Mouse (Mus musculus): ENCODE data around the gene Coro2a. TPM values are rescaled to one million over a fixed set of nuclear protein-coding genes. Genes with fewer than 3 reads are reported as not detected.
"Not testable (repeated sequence)": the region's sequence is repeated elsewhere in the genome, so short reads cannot be mapped to it uniquely, and the experiment has no call there.

Gene Coro2a
- polyA plus RNA-seq (2016; fragmentation: Nextera tagmentation; extraction: Ambion mirVana) = 1.7 and 2.8 TPM in 2 replicates

- Histone ChIP-seq H3K4me2 (peak within 1 kb of the TSS; percentile 93), H3K4me1 (peaks cover 4% of the 10 kb centered on the region; the same call in 1 of the 2 replicates), H3K36me3 (replicated peaks) (no peaks in the 10 kb centered on the region), H3K27ac (no peak within 1 kb of the TSS), H3K9ac (peak within 1 kb of the TSS; percentile 71), H3K9me3 (no peaks in the 10 kb centered on the region), H3K4me3 (replicated peaks) (peak within 1 kb of the TSS; percentile 59), H3K27me3 (peaks cover 67% of the 10 kb centered on the region)
- peak; percentile 73 for ATAC-seq (ENCODE audit: low FRiP score)
- WGBS = under 1% methylated on average over 62 of the region's 66 CpGs
Observed at GRCm38 (mm10) chr4:46601844-46602423, at the start of gene Coro2a. Gene Coro2a (minus strand): TSS chr4:46602202.

GRCm38 (mm10) chr4:46650086-46650753, 48.2 kb upstream of the Coro2a start, which contains the start of gene Tbc1d2:
Gene Tbc1d2 (minus strand): TSS chr4:46650209.
- under 1% methylated on average over 67 of the region's 69 CpGs for WGBS

GRCm38 (mm10) chr4:46649161-46649560, 47.2 kb upstream of the Coro2a start:
- Histone ChIP-seq H3K27me3 (peaks cover 49% of the 10 kb centered on the region), H3K4me3 (replicated peaks) (peak overlapping the region; percentile 73), H3K27ac (no peak overlapping the region), H3K9me3 (no peaks in the 10 kb centered on the region), H3K9ac (peak overlapping the region; percentile 62; the same call in 1 of the 2 replicates), H3K36me3 (replicated peaks) (no peaks in the 10 kb centered on the region), H3K4me2 (peak overlapping the region; percentile 94), H3K4me1 (peaks cover 12% of the 10 kb centered on the region; the same call in 1 of the 2 replicates)
- ATAC-seq (ENCODE audit: low FRiP score) = no peak
- WGBS = 68% methylated on average over 4 of the region's 4 CpGs

More at GRCm38 (mm10) chr4:46650086-46650753, 48.2 kb upstream of the Coro2a start, which contains the start of gene Tbc1d2:
- Histone ChIP-seq H3K27ac (peak within 1 kb of the TSS; percentile 70; the same call in 1 of the 2 replicates), H3K9ac (peak within 1 kb of the TSS; percentile 62), H3K4me3 (replicated peaks) (peak within 1 kb of the TSS; percentile 73), H3K36me3 (replicated peaks) (no peaks in the 10 kb centered on the region), H3K9me3 (no peaks in the 10 kb centered on the region), H3K4me2 (peak within 1 kb of the TSS; percentile 94), H3K4me1 (peaks cover 12% of the 10 kb centered on the region; the same call in 1 of the 2 replicates), H3K27me3 (peaks cover 49% of the 10 kb centered on the region)
- peak; percentile 97 for ATAC-seq (ENCODE audit: low FRiP score)

- H3K4me1 ChIP-seq = peaks cover 5% of the 10 kb centered on the region; the same call in 1 of the 2 replicates
- H3K9ac ChIP-seq = no peak overlapping the region
- H3K36me3 ChIP-seq (replicated peaks) = no peaks in the 10 kb centered on the region
- H3K9me3 ChIP-seq = no peaks in the 10 kb centered on the region
- no peak overlapping the region for H3K4me3 ChIP-seq (replicated peaks)
- no peak overlapping the region for H3K4me2 ChIP-seq
- ATAC-seq (ENCODE audit: low FRiP score) = no peak
- H3K27ac ChIP-seq = no peak overlapping the region
- WGBS = 89% methylated on average over 8 of the region's 8 CpGs
- H3K27me3 ChIP-seq = peaks cover 13% of the 10 kb centered on the region
Observed at GRCm38 (mm10) chr4:46643676-46644112, 41.7 kb upstream of the Coro2a start.

DNA sequence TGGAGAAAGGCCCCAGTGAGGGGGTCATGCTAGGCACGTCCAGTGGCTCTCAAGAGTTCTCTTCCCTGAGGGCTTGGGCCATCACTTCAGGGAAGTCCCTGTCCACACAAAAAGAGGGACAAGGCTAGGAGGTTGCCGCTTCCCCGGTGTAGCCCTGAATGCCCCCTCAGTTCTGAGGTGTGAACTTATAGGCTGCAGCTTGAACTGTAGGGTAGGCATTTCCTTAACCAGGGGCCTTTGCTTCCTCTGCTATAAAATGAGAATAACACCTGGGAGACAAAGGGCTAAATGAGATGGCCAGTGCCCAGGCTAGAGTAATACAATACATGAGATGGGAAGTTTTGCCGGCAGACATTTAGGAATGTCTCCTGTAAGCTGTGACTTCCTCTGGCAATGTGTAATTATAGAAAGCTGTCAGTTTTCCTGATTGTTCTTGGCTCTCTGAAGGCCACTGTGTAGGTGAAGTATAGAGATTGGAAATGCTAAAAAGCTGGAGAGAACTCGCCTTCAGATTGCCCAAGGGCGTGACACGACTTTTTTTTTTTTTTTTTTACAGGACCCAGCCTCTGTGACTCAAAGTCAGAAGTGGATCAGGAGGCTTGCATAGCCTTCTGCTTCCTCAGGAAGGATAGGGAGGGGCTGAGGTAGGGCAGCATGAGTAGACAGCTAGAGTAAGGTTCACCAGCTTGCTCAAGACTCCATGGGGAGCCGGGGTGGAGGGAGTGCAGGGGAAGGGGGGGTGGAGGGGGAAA, 41.1 kb upstream of the Coro2a start:
- Histone ChIP-seq H3K4me3 (replicated peaks) (no peak overlapping the region), H3K4me1 (peaks cover 5% of the 10 kb centered on the region; the same call in 1 of the 2 replicates), H3K27ac (no peak overlapping the region), H3K4me2 (no peak overlapping the region), H3K36me3 (replicated peaks) (no peaks in the 10 kb centered on the region), H3K9ac (no peak overlapping the region), H3K27me3 (peaks cover 7% of the 10 kb centered on the region), H3K9me3 (no peaks in the 10 kb centered on the region)
- WGBS = 82% methylated on average over 8 of the region's 8 CpGs
- ATAC-seq (ENCODE audit: low FRiP score) = no peak

DNA sequence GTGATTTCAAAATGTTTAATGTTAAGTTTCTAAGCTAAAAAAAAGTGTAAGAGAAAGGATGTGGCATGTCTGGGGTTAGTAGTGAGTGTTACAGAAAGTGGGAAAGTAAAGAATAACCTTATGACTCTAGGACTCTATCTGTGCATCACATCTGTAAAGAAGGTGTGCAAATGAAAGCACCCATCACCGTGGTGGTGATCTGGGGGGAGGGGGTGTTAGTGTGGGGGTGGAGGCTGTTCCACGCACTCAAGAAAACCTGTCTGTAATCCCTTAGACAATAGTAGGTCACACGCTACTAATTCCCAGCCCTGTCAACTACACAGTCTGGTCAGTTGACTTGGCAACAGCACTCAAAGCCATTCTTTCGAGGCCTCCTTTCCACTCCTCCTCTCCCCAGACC, 39.3 kb upstream of the Coro2a start:
- ATAC-seq (ENCODE audit: low FRiP score) = no peak
- Histone ChIP-seq H3K9me3 (no peaks in the 10 kb centered on the region), H3K9ac (no peak overlapping the region), H3K27me3 (no peaks in the 10 kb centered on the region), H3K4me1 (peaks cover 5% of the 10 kb centered on the region; the same call in 1 of the 2 replicates), H3K36me3 (replicated peaks) (no peaks in the 10 kb centered on the region), H3K4me2 (no peak overlapping the region), H3K27ac (no peak overlapping the region), H3K4me3 (replicated peaks) (no peak overlapping the region)
- WGBS = 32% methylated on average over 4 of the region's 4 CpGs

- ATAC-seq (ENCODE audit: low FRiP score) = no peak
- H3K36me3 ChIP-seq (replicated peaks) = no peaks in the 10 kb centered on the region
- 88% methylated on average over 8 of the region's 8 CpGs for WGBS
- no peaks in the 10 kb centered on the region for H3K27me3 ChIP-seq
- no peaks in the 10 kb centered on the region for H3K9me3 ChIP-seq
- H3K4me3 ChIP-seq (replicated peaks) = no peak overlapping the region
- peaks cover 5% of the 10 kb centered on the region; the same call in 1 of the 2 replicates for H3K4me1 ChIP-seq
- no peak overlapping the region for H3K4me2 ChIP-seq
- no peak overlapping the region for H3K9ac ChIP-seq
- H3K27ac ChIP-seq = no peak overlapping the region
Observed at GRCm38 (mm10) chr4:46639866-46640265, 37.9 kb upstream of the Coro2a start.

GRCm38 (mm10) chr4:46637250-46637649, 35.2 kb upstream of the Coro2a start:
- H3K4me2 ChIP-seq; H3K4me3 ChIP-seq (replicated peaks); H3K9me3 ChIP-seq; ATAC-seq (ENCODE audit: low FRiP score); H3K27me3 ChIP-seq; H3K36me3 ChIP-seq (replicated peaks); H3K4me1 ChIP-seq; H3K9ac ChIP-seq; H3K27ac ChIP-seq: not testable (repeated sequence)
- 90% methylated on average over 10 of the region's 10 CpGs for WGBS

GRCm38 (mm10) chr4:46635702-46636430, 33.9 kb upstream of the Coro2a start:
- no peak for ATAC-seq (ENCODE audit: low FRiP score)
- no peaks in the 10 kb centered on the region for H3K4me1 ChIP-seq
- H3K36me3 ChIP-seq (replicated peaks) = no peaks in the 10 kb centered on the region
- no peaks in the 10 kb centered on the region for H3K9me3 ChIP-seq
- 85% methylated on average over 16 of the region's 16 CpGs for WGBS
- H3K27me3 ChIP-seq = peaks cover 8% of the 10 kb centered on the region; the same call in 1 of the 2 replicates
- H3K4me3 ChIP-seq (replicated peaks) = no peak overlapping the region
- no peak overlapping the region for H3K27ac ChIP-seq
- no peak overlapping the region for H3K4me2 ChIP-seq
- H3K9ac ChIP-seq = no peak overlapping the region

DNA sequence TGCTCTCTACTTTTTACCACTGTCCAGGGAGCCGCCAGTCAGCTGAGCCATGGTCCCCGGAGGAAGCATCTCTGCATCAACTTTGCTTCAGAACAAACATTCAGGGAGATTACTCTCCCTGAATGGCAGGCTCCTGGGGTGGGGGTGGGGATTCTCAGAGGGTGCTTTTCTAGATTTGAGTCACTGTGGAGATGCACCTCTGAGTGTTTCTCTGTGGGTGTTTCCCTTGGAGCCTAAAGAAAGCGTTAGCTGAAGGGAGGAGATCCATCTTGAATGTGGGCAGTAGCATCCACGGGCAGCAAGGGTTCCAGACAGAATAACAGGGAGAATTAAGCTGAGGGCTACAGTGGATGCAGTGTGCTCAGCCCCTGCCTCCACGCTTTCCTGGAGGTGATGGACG, 32.9 kb upstream of the Coro2a start:
- 59% methylated on average over 6 of the region's 6 CpGs for WGBS

GRCm38 (mm10) chr4:46633565-46633964, 31.6 kb upstream of the Coro2a start:
- H3K27ac ChIP-seq; H3K4me3 ChIP-seq (replicated peaks); H3K9ac ChIP-seq; ATAC-seq (ENCODE audit: low FRiP score); H3K27me3 ChIP-seq; H3K36me3 ChIP-seq (replicated peaks); H3K4me1 ChIP-seq; H3K4me2 ChIP-seq; H3K9me3 ChIP-seq: not testable (repeated sequence)
- WGBS = 65% methylated on average over 6 of the region's 6 CpGs

More for the DNA sequence above, 32.9 kb upstream of the Coro2a start:
- no peak for ATAC-seq (ENCODE audit: low FRiP score)
- no peak overlapping the region for H3K9ac ChIP-seq
- H3K4me2 ChIP-seq = no peak overlapping the region
- H3K27me3 ChIP-seq = peaks cover 8% of the 10 kb centered on the region; the same call in 1 of the 2 replicates
- H3K27ac ChIP-seq = no peak overlapping the region
- H3K36me3 ChIP-seq (replicated peaks) = no peaks in the 10 kb centered on the region
- H3K4me3 ChIP-seq (replicated peaks) = no peak overlapping the region
- no peaks in the 10 kb centered on the region for H3K9me3 ChIP-seq
- H3K4me1 ChIP-seq = no peaks in the 10 kb centered on the region
